Mouse (Mus musculus): ENCODE results near the gene Cdkn1b. TPM values are rescaled to one million over a fixed set of nuclear protein-coding genes. Genes with fewer than 3 reads are reported as not detected.
A peak's percentile ranks its signal among the peaks of the same experiment; 100 is the strongest.

The Cdkn1b gene
- polyA plus RNA-seq (2015; fragmentation: Nextera tagmentation; extraction: Ambion mirVana), result 17.9 and 19.7 TPM in 2 replicates

DNA sequence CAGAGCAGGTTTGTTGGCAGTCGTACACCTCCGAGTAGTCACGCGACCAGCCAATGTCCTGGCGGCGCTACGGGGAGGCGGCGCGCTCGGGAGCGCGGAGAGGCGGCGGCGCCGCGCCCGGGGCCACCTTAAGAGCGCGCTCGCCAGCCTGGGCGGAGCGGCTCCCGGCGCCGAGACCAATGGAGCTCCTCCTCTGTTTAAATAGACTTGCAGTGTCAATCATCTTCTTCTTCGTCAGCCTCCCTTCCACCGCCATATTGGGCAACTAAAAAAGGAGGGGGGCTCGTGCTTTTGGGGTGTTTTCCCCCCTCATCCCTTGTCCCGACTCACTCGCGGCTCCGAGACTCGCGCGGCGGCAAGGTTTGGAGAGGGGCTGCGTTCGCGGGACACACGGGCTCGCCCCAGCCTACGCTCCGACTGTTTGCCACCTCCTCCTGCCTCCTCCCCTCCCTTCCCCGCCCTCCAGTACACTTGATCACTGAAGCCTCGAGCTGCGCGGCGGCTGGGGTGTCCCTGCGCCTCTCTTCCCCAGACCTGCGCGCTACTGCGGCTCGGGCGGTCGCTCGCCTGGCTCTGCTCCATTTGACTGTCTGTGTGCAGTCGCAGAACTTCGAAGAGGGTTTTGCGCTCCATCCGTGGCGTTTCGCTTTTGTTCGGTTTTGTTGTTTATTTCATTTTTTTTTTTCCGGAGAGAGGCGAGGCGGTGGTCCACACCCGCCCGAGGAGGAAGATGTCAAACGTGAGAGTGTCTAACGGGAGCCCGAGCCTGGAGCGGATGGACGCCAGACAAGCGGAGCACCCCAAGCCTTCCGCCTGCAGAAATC is at the start of gene Cdkn1b:
Gene Cdkn1b, plus strand, starts transcription at position 212 of the 824 bp plus-strand sequence.
- peak within 1 kb of the TSS; percentile 67 for H3K4me3 ChIP-seq (replicated peaks)
- H3K4me1 ChIP-seq, result peaks cover 17% of the 10 kb centered on the region
- peak within 1 kb of the TSS; percentile 76 for H3K9ac ChIP-seq
- H3K9me3 ChIP-seq, result no peaks in the 10 kb centered on the region
- ATAC-seq (ENCODE audit: insufficient read depth, low FRiP score, low read depth), result peak; percentile 94
- peak within 1 kb of the TSS; percentile 99 for H3K27ac ChIP-seq
- WGBS, result 0% methylated on average over 75 of the region's 77 CpGs
- H3K4me2 ChIP-seq, result peak within 1 kb of the TSS; percentile 91
- H3K27me3 ChIP-seq (replicated peaks), result no peaks in the 10 kb centered on the region
- H3K36me3 ChIP-seq, result no peaks in the 10 kb centered on the region

DNA sequence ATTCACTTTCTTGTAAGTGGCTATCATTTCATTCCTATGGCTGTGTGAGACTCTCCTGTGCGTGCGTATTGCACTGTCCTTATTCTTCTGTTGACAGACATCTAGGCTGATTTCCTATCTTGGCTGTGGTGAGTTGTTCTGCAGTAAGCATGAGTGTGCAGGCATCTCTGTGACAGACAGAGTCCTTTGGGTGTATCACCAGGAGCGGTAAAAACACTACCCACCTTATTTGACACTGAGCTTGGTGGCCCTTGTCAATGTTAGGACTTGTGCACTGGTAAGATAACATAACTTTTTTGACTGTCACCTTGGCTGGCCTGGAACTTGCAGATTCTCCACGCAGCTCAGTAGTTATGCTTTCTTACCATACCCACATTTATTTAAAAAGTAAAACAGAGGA is 49.3 kb upstream of the Cdkn1b start:
- no peaks in the 10 kb centered on the region for H3K36me3 ChIP-seq
- H3K9me3 ChIP-seq, result no peaks in the 10 kb centered on the region
- H3K4me1 ChIP-seq, result no peaks in the 10 kb centered on the region
- H3K27ac ChIP-seq, result no peak overlapping the region
- no peak for ATAC-seq (ENCODE audit: insufficient read depth, low FRiP score, low read depth)
- WGBS, result 87% methylated on average over 4 of the region's 4 CpGs
- no peak overlapping the region for H3K4me3 ChIP-seq (replicated peaks)
- H3K4me2 ChIP-seq, result no peak overlapping the region
- H3K9ac ChIP-seq, result no peak overlapping the region
- no peaks in the 10 kb centered on the region for H3K27me3 ChIP-seq (replicated peaks)

DNA sequence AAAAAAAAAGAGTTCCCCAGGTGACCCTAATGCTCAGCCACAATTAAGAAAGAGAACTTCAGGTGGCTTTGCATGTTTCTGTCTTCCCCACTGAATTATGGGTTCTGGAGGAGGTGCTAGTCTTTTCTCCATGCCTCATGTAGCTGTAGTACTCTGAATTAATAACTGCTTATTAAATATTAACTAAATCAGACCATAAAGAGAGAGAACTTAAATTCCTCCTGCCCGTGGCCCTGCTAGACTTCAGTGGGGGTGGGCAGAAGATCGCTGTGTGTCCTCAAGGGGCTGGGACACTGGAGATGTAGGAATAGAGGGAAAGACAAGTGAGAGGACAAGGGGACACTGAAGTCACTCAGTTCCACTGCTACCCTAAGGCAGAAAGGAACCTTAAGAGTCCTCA is 48.0 kb upstream of the Cdkn1b start:
- Histone ChIP-seq H3K4me2 (no peak overlapping the region), H3K27ac (no peak overlapping the region), H3K4me1 (no peaks in the 10 kb centered on the region), H3K27me3 (replicated peaks) (no peaks in the 10 kb centered on the region), H3K4me3 (replicated peaks) (no peak overlapping the region), H3K9me3 (no peaks in the 10 kb centered on the region), H3K36me3 (no peaks in the 10 kb centered on the region), H3K9ac (no peak overlapping the region)
- 71% methylated on average over 2 of the region's 2 CpGs for WGBS
- no peak for ATAC-seq (ENCODE audit: insufficient read depth, low FRiP score, low read depth)

DNA sequence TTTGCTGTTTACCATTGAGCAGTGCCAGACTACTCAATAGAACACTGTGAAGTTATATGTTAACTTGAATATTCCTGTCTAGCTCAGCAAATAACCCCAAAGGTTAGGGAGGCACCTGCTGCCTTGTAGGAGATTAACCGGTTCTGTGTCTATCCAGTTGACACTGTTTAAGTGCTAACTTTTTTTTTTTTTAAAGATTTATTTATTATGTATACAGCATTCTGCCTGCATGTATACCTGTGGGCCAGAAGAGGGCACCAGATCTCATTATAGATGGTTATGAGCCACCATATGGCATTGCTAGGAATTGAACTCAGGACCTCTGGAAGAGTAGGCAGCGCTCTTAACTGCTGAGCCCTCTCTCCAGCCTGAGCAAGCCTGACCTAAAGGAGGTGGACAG is 47.2 kb upstream of the Cdkn1b start:
- Histone ChIP-seq H3K4me3 (replicated peaks) (no peak overlapping the region), H3K27me3 (replicated peaks) (no peaks in the 10 kb centered on the region), H3K27ac (no peak overlapping the region), H3K9me3 (no peaks in the 10 kb centered on the region), H3K36me3 (no peaks in the 10 kb centered on the region), H3K4me1 (no peaks in the 10 kb centered on the region), H3K4me2 (no peak overlapping the region), H3K9ac (no peak overlapping the region)
- WGBS, result 80% methylated on average over 2 of the region's 2 CpGs
- ATAC-seq (ENCODE audit: insufficient read depth, low FRiP score, low read depth), result no peak

DNA sequence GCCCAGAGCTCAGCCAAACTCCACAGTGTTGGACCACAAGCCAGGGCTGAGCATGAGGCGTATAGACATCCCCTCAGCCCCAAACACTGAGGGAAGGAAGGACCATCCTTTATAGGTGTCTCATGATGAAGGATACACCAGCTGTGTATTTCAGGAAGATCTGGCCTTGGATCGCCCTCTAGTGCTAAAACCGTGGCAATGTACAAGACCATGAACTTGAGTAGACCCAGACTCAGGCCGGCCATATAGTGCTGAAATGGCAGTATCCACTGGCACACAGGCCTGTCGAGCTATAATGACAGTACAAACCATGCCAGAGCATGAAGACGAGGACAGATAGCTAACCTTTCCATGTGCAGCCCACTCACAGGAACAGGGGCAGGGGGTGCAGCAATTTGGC is 43.4 kb upstream of the Cdkn1b start:
- H3K9me3 ChIP-seq, result no peaks in the 10 kb centered on the region
- 69% methylated on average over 6 of the region's 6 CpGs for WGBS
- no peak overlapping the region for H3K4me3 ChIP-seq (replicated peaks)
- H3K27ac ChIP-seq, result no peak overlapping the region
- no peak overlapping the region for H3K9ac ChIP-seq
- no peak overlapping the region for H3K4me2 ChIP-seq
- H3K36me3 ChIP-seq, result 0 out of 2 replicates have a peak, but pooled peaks cover 3% of the 10 kb centered on the region
- ATAC-seq (ENCODE audit: insufficient read depth, low FRiP score, low read depth), result no peak
- H3K27me3 ChIP-seq (replicated peaks), result no peaks in the 10 kb centered on the region
- no peaks in the 10 kb centered on the region for H3K4me1 ChIP-seq

DNA sequence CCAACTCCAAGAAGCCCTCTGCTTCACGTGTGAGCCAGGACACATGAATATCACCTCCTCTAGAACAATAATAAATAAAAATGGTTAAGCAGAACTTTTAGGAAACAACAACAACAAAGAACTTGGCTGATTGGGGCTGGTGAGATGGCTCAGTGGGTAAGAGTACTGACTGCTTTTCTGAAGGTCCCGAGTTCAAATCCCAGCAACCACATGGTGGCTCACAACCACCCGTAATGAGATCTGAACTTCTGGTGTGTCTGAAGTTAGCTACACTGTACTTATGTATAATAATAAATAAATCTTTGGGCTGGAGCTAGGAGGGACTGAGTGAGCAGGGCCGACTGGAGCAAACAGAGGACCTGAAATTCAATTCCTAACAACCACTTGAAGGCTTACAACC is 42.9 kb upstream of the Cdkn1b start:
- Histone ChIP-seq H3K4me2 (no peak overlapping the region), H3K4me3 (replicated peaks) (no peak overlapping the region), H3K9me3 (no peaks in the 10 kb centered on the region), H3K36me3 (0 out of 2 replicates have a peak, but pooled peaks cover 5% of the 10 kb centered on the region), H3K27ac (no peak overlapping the region), H3K4me1 (no peaks in the 10 kb centered on the region), H3K9ac (no peak overlapping the region), H3K27me3 (replicated peaks) (no peaks in the 10 kb centered on the region)
- WGBS, result 82% methylated on average over 4 of the region's 4 CpGs
- no peak for ATAC-seq (ENCODE audit: insufficient read depth, low FRiP score, low read depth)

DNA sequence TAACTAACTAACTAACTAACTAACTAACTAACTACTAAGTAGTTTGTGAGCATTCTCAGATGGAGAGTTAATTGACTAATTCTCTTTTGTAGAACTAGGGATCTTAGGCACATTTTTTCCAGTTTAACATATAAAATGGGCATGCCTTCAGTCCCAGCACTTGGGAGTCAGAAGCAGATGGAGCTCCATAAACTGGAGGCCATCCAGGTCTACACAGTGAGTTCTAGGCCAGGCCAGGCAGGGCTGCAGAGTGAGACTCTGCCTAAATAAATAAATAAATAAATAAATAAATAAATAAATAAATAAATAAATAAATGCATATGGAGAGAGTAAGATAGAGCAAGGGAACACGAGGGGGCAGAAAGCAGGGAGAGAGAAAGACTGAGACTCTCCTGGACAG is 42.3 kb upstream of the Cdkn1b start:
- Histone ChIP-seq H3K9ac (no peak overlapping the region), H3K36me3 (0 out of 2 replicates have a peak, but pooled peaks cover 5% of the 10 kb centered on the region), H3K27me3 (replicated peaks) (no peaks in the 10 kb centered on the region), H3K4me3 (replicated peaks) (no peak overlapping the region), H3K9me3 (no peaks in the 10 kb centered on the region), H3K4me1 (no peaks in the 10 kb centered on the region), H3K4me2 (no peak overlapping the region), H3K27ac (no peak overlapping the region)
- WGBS, result 77% methylated on average over 1 of the region's 1 CpGs
- ATAC-seq (ENCODE audit: insufficient read depth, low FRiP score, low read depth), result no peak

DNA sequence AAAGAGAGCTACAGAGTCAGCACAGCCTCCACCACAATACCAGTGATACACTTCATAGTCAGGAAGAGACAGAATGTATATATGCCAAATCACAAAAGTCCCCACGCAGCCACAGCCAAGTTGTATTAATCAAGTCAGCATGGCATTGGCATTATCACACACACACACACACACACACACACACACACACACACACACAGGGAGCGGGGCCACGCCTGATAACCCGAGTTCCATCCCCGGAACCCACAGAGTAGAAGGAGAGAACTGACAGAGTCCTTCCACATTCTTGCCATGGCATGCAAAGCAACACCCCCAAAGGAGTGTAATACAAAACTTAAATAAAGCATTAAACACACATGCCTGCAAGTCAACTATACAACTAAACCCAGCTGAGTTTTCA is 40.6 kb upstream of the Cdkn1b start:
- H3K27ac ChIP-seq, result no peak overlapping the region
- no peaks in the 10 kb centered on the region for H3K27me3 ChIP-seq (replicated peaks)
- no peak overlapping the region for H3K4me3 ChIP-seq (replicated peaks)
- no peak overlapping the region for H3K4me2 ChIP-seq
- no peak for ATAC-seq (ENCODE audit: insufficient read depth, low FRiP score, low read depth)
- H3K9me3 ChIP-seq, result no peaks in the 10 kb centered on the region
- H3K36me3 ChIP-seq, result 0 out of 2 replicates have a peak, but pooled peaks cover 5% of the 10 kb centered on the region
- WGBS, result 80% methylated on average over 5 of the region's 5 CpGs
- no peak overlapping the region for H3K9ac ChIP-seq
- H3K4me1 ChIP-seq, result no peaks in the 10 kb centered on the region

DNA sequence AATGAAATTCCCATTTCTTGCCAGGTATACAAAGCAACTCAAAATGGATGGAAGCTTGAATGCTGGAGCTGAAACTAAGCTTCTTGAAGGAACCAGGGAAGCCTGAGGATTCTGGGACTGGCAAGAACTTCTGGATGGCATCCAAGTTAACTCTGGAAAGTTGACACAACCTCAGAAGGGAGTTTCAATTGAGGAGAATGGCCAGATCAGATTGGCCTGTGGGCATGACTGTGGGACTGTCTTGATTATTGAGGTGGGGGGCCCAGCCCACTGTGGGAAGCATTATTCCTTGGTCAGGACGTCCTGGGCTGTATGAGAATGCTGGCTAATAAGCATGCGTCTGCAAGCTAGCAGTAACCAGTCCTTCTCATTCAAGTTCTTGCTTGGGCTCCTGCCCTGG is 40.2 kb upstream of the Cdkn1b start:
- no peak overlapping the region for H3K4me2 ChIP-seq
- 61% methylated on average over 2 of the region's 2 CpGs for WGBS
- no peaks in the 10 kb centered on the region for H3K27me3 ChIP-seq (replicated peaks)
- no peak overlapping the region for H3K4me3 ChIP-seq (replicated peaks)
- no peak for ATAC-seq (ENCODE audit: insufficient read depth, low FRiP score, low read depth)
- no peak overlapping the region for H3K9ac ChIP-seq
- H3K9me3 ChIP-seq, result no peaks in the 10 kb centered on the region
- H3K36me3 ChIP-seq, result 0 out of 2 replicates have a peak, but pooled peaks cover 5% of the 10 kb centered on the region
- H3K4me1 ChIP-seq, result no peaks in the 10 kb centered on the region
- H3K27ac ChIP-seq, result no peak overlapping the region

DNA sequence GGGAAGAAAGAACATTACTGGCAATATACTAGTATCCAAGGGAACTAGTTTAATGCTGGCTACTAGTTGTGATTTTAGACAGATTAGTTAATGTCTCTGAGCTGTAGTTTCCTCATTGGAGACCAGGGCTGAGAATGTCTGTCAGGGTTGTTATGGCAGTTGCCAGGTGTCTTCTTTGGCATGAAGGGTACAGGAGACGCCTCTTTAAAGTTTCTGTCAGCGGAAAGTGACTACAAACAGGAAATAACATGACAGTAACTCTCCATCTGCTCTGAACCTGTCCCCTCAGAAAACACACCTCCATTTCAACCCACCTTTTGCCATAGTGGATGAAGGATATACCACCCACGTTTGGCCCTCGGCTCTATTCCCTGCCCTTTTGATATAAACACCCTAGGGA is 36.5 kb upstream of the Cdkn1b start:
- H3K9me3 ChIP-seq, result no peaks in the 10 kb centered on the region
- no peak overlapping the region for H3K27ac ChIP-seq
- 81% methylated on average over 4 of the region's 4 CpGs for WGBS
- H3K36me3 ChIP-seq, result 0 out of 2 replicates have a peak, but pooled peaks cover 5% of the 10 kb centered on the region
- no peak overlapping the region for H3K4me3 ChIP-seq (replicated peaks)
- H3K9ac ChIP-seq, result no peak overlapping the region
- no peaks in the 10 kb centered on the region for H3K27me3 ChIP-seq (replicated peaks)
- no peak overlapping the region for H3K4me2 ChIP-seq
- ATAC-seq (ENCODE audit: insufficient read depth, low FRiP score, low read depth), result no peak
- H3K4me1 ChIP-seq, result no peaks in the 10 kb centered on the region; the same call in 1 of the 2 replicates

DNA sequence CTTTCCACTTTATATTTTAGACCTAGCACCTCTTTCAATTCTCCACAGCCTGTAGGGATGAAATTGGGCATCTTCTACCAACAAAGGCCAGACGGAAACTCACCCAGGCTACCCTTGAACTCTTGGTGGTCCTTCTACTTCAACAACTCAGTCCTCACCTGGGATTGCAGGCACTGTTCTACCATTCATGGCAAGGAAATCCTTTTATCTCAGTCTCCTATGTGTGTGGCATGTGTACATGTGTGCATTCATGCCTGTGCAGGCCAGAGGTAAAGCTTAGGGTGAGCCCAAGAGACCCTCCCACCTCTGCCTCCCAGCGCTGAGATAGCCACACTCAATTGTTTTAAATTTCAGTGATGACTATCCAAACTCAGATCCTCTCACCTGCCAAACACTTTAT is 34.7 kb upstream of the Cdkn1b start:
- 89% methylated on average over 2 of the region's 2 CpGs for WGBS
- Histone ChIP-seq H3K9ac (no peak overlapping the region), H3K4me3 (replicated peaks) (no peak overlapping the region), H3K27me3 (replicated peaks) (no peaks in the 10 kb centered on the region), H3K4me1 (no peaks in the 10 kb centered on the region; the same call in 1 of the 2 replicates), H3K9me3 (no peaks in the 10 kb centered on the region), H3K36me3 (0 out of 2 replicates have a peak, but pooled peaks cover 5% of the 10 kb centered on the region), H3K27ac (no peak overlapping the region), H3K4me2 (no peak overlapping the region)
- no peak for ATAC-seq (ENCODE audit: insufficient read depth, low FRiP score, low read depth)

DNA sequence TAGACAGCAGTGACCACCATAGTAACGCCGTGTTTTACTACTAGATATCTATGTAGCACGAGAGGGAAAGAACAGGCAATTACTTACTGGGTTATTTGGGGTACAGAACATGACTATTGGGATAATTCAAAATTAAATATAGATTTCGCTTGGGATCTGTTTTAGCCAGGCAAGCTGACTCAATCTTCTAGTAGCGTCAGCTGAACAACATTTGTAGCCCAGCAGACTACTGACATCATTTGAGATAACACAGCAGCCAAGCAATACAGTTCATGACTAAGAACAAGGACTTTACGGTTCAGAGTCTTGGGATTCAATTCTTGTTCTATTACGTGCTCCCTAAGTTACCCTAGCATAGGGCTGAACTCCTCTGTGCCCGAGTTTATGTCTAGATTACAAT is 33.7 kb upstream of the Cdkn1b start:
- WGBS, result 85% methylated on average over 8 of the region's 8 CpGs
- H3K4me2 ChIP-seq, result no peak overlapping the region

More for the DNA sequence above, 33.7 kb upstream of the Cdkn1b start:
- Histone ChIP-seq H3K9me3 (no peaks in the 10 kb centered on the region), H3K9ac (no peak overlapping the region), H3K4me1 (no peaks in the 10 kb centered on the region; the same call in 1 of the 2 replicates), H3K27me3 (replicated peaks) (no peaks in the 10 kb centered on the region), H3K36me3 (0 out of 2 replicates have a peak, but pooled peaks cover 5% of the 10 kb centered on the region), H3K4me3 (replicated peaks) (no peak overlapping the region), H3K27ac (no peak overlapping the region)
- no peak for ATAC-seq (ENCODE audit: insufficient read depth, low FRiP score, low read depth)

Data from stomach, embryonic 15.5 days (tissue).